Mouse (Mus musculus): ENCODE measurements around the gene Park7.

GRCm38 (mm10) chr4:150963711-150964110, 49.5 kb upstream of the Park7 start:
- TF ChIP-seq POLR2A (IDR thresholded peaks at IDR 0.05; ENCODE audit: insufficient read length, low read depth) (no peak), POLR2AphosphoS2 (IDR thresholded peaks at IDR 0.05; ENCODE audit: insufficient read length, low read depth) (no peak), TCF3 (IDR thresholded peaks at IDR 0.05; ENCODE audit: insufficient read length, low read depth) (no peak)
